Mouse (Mus musculus) ES-E14 (cell line): Measurements from ENCODE around the gene Ccr10.

Experiments used
- CHD2 ChIP-seq: IDR thresholded peaks from 2 replicates; pipeline ENCODE4 v1.6.1; 2014; ENCODE audit warnings: mild to moderate bottlenecking, low read depth, low read length, inconsistent platforms
- HCFC1 ChIP-seq: IDR thresholded peaks from 2 replicates; pipeline ENCODE4 v1.6.1; 2012; ENCODE audit warnings: low read length, inconsistent platforms, borderline replicate concordance; ENCODE audit not compliant: insufficient read depth
- MAFK ChIP-seq: IDR thresholded peaks from 2 replicates; pipeline ENCODE4 v1.6.1; 2014; ENCODE audit warnings: mild to moderate bottlenecking, low read depth, low read length, inconsistent platforms; ENCODE audit not compliant: insufficient read depth
- ZC3H11A ChIP-seq: IDR thresholded peaks from 2 replicates; pipeline ENCODE4 v1.6.1; 2012; ENCODE audit warnings: low read depth, mild to moderate bottlenecking, inconsistent platforms, low read length, borderline replicate concordance
- ZNF384 ChIP-seq: IDR thresholded peaks from 2 replicates; pipeline ENCODE4 v1.6.1; 2012; ENCODE audit warnings: low read depth, low read length, inconsistent platforms

DNA sequence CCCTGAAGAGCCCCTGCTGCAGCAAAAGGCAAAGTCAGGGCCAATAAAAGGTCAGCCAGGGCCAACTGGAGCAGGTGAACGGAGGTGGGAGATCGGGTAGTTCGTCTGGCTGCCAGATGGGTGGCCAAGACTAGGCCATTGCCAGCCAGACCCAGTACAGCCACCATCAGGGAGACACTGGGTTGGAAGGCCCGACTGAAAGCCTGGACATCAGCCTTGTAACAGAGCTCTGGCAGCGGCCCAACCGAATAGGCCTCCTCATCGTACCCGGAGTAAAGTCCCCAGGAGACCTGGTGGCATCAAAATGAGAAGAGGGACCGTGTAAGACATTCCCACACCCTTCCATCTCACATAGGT is 876 bp downstream of the Ccr10 start:
- TF ChIP-seq CHD2 (no peak), ZC3H11A (no peak), ZNF384 (no peak), HCFC1 (no peak), MAFK (no peak)
